Mouse (Mus musculus): Measurements from ENCODE around the gene Slc8a1.

Slc8a1 gene

GRCm38 (mm10) chr17:81738311-81738755 lies at the start of gene Slc8a1:
Slc8a1 (minus strand) TSS chr17:81738377.
- DNase-seq (ENCODE audit: low spot score in 2 of 2), result no peak

- no peak for DNase-seq (ENCODE audit: low spot score in 2 of 2)
These were observed 49.2 kb upstream of the Slc8a1 start for GRCm38 (mm10) chr17:81787350-81787749.

- DNase-seq (ENCODE audit: low spot score in 2 of 2), result no peak
These were observed 44.1 kb upstream of the Slc8a1 start for GRCm38 (mm10) chr17:81782326-81782725.

- no peak for DNase-seq (ENCODE audit: low spot score in 2 of 2)
These were observed 43.3 kb upstream of the Slc8a1 start for GRCm38 (mm10) chr17:81781491-81781890.

- DNase-seq (ENCODE audit: low spot score in 2 of 2), result no peak
These were observed 41.7 kb upstream of the Slc8a1 start for GRCm38 (mm10) chr17:81779883-81780282.

DNA sequence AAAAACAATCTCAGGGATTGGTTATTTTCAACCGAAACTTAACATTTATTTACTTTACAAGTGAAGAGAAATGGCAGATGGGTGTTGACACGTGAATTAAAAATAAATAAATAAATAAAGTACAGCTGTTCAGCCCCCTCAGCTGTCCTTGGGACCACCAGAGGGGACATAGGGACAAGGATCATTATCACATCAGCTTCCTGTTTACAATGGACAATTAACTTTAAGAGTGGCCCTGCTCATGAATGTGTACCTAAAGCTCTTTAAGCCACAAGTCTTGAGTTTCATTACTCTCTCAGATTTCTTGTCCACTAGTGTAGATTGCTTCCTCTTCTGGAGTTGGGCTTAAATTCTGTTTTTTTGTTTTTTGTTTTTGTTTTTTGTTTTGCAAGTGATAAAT lies 12.5 kb upstream of the Slc8a1 start:
- DNase-seq (ENCODE audit: low spot score in 2 of 2), result no peak

DNA sequence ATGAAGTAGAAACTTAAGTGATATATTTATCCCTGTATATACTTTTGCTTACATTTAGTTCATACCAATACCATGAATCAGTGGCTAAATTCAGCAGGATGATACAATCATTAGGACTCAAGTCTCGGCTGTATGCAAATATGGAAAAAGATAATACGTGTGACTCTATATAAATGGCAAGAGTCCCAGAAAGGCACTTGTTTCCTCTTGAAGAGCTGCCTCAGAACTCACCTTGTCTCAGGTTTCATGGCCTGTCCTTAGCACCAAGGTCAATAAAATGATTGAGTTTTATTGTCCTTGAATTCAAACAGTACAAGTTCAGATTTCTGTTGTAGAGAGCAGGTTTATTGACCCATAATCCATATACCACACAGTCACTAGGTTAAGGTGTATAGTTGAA lies 4.9 kb upstream of the Slc8a1 start:
- no peak for DNase-seq (ENCODE audit: low spot score in 2 of 2)

DNA sequence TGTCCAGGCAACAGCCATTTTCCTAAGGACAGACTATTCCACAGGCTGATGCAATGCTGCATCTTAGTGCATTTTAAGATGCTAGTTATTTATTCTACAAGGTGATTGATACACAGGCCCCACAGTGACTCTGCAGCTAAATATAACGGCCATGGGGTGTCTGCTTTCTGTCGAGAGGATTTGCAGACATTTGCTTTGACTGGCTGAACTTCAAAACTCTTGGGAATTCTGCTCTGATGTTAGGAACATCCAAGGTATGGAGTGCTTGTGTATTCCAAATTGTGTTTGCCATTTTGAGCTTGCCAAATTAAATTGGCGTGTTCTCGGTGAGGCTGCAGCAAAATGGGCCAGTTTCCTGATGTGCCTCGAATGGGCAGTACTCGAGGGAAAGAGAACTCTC lies 2.4 kb upstream of the Slc8a1 start:
- DNase-seq (ENCODE audit: low spot score in 2 of 2), result no peak

DNA sequence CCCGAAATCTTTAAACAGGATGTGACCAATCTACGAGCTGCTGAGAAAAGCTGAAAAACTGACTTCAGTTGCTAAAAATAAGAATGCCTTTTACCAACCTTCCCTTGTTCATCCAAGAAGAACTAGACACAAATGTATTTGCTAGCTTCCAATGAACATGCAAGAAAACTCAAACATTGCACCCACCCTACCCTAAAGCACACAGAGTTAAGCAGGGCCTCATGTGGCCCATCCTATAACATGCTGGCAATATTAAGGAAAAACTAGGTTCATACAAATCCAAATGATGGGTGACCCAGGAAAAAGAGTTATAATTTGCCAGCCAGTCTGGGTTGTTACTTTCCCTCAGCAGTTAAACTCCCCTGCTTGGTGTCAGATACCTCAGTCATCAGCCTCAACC lies 398 bp downstream of the Slc8a1 start:
- no peak for DNase-seq (ENCODE audit: low spot score in 2 of 2)

GRCm38 (mm10) chr17:81737309-81737708 lies 868 bp downstream of the Slc8a1 start:
- DNase-seq (ENCODE audit: low spot score in 2 of 2), result no peak

GRCm38 (mm10) chr17:81735583-81735982 lies 2.6 kb downstream of the Slc8a1 start:
- DNase-seq (ENCODE audit: low spot score in 2 of 2), result no peak

- no peak for DNase-seq (ENCODE audit: low spot score in 2 of 2)
These were observed 8.3 kb downstream of the Slc8a1 start for GRCm38 (mm10) chr17:81729891-81730290.

- DNase-seq (ENCODE audit: low spot score in 2 of 2), result no peak
These were observed 25.9 kb downstream of the Slc8a1 start for GRCm38 (mm10) chr17:81712273-81712751.

GRCm38 (mm10) chr17:81704761-81705160 lies 33.4 kb downstream of the Slc8a1 start:
- no peak for DNase-seq (ENCODE audit: low spot score in 2 of 2)

DNA sequence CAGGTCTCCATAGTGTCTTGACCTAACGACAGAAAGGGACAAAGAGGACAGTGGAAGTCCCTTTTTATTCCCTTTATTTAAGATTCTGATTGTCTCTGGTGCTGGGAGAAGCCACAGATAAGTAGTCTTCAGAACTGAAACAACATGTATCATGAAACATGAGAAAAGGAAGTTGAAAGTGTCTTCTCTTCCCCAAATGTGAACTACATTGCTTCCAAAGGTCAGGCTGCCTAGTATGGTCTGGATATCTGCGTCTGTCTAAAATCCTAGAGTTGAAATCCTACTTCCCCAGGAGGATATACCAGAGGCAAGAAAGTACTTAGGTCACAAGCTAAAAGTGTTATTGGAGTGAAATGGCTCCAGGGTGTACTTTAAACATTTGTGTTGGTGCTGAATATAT lies 34.9 kb downstream of the Slc8a1 start:
- no peak for DNase-seq (ENCODE audit: low spot score in 2 of 2)

DNA sequence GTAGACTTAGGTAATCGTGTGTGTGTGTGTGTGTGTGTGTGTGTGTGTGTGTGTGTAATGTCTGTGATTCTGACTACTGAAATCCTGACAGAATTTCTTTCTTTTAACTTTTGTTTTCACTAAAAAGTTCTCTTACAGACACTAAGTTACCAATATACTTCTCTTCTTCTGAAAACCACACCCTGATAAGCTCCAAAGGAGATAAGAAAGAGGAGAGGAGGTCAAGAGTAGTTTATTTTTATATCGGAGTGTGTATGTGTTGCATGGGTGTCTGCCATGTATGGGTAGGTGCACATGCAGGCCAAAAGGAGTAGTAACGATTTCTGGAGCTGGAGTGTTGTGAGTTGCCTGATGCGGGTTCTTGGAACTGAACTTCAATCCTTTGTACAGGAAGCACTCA lies 36.5 kb downstream of the Slc8a1 start:
- no peak for DNase-seq (ENCODE audit: low spot score in 2 of 2)

DNA sequence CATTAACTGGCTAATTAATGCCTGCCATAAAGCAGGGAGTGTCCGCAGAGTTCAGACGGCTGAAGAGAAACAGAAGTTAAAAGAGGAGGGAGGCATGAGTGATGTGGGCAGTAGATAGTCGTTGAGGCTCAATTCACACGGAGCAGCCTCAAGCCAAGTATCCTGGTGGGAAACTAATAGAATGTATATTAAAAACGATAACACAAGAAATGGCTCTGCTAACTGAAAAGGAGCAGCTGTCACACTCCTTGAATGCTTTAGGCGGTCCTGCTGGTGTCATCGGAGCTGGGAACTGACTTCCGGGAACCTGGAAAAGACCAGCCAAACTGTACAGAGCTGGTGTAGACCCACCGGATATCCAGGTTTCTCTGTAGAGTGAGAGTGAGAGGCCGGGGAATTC lies 39.4 kb downstream of the Slc8a1 start:
- DNase-seq (ENCODE audit: low spot score in 2 of 2), result no peak

GRCm38 (mm10) chr17:81697695-81698094 lies 40.5 kb downstream of the Slc8a1 start:
- no peak for DNase-seq (ENCODE audit: low spot score in 2 of 2)

GRCm38 (mm10) chr17:81694977-81695376 lies 43.2 kb downstream of the Slc8a1 start:
- DNase-seq (ENCODE audit: low spot score in 2 of 2), result no peak

DNA sequence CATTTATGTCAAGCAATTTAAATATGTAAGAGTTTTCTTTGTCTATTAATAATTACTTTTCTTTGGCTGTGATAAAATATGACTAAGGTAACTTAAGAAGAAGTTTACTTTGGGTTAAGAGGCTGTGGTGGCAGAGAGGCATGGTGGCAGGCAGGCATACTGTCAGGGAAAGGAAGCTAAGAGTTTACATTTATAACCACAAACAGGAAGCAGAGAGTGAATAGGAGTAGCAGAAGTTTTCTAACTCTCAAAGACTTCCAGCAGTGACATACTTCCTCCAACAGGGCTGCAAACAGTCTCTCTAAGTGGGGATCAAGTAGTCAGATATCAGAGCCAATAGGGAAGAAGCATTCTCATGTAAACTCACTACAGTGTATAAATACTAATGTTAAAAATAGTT lies 58.6 kb downstream of the Slc8a1 start:
- DNase-seq (ENCODE audit: low spot score in 2 of 2), result no peak

DNA sequence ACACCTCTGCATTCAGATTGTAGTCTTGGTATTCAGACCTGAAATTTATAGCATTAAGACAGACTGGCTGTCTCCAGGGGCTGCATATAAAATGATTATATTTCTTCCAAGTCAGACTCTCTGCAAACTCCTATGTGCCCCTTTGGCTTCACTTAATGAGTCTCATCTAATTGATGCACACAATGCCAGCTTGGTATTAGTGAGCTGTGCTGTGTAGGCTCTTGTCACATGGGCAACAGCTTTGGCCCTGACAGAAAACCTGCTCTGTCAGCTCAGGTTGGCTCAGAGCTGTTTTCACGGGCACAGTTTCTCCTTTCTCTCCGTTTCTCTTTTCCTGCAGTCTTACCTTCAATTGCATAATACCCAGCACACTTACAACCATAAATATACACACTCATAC lies 60.7 kb downstream of the Slc8a1 start:
- DNase-seq (ENCODE audit: low spot score in 2 of 2), result no peak

GRCm38 (mm10) chr17:81676203-81676602 lies 62.0 kb downstream of the Slc8a1 start:
- DNase-seq (ENCODE audit: low spot score in 2 of 2), result no peak

DNA sequence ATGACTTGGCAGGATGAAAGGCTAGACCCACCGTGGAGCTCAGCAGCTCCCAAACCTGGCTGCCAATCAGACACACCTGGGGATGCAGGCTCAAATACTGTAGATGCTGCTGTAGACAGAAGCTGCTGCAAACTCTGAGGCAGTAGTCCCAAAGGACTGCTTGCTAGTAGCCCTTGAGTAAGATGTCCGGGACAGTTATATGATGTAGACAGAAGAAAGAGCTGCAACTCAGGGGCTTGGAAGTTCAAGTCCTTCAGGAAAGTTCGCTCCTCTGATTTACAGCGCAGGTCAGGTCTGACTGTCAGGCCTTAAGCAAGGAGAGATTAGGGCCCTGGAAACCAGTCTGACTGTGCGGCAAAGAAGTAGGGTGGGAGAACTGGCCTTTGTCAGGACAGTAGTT lies 66.9 kb downstream of the Slc8a1 start:
- DNase-seq (ENCODE audit: low spot score in 2 of 2), result no peak

- DNase-seq (ENCODE audit: low spot score in 2 of 2), result no peak
These were observed 68.1 kb downstream of the Slc8a1 start for GRCm38 (mm10) chr17:81669816-81670691.
